Mouse (Mus musculus): Measurements from ENCODE around the gene Zfp111.

DNA sequence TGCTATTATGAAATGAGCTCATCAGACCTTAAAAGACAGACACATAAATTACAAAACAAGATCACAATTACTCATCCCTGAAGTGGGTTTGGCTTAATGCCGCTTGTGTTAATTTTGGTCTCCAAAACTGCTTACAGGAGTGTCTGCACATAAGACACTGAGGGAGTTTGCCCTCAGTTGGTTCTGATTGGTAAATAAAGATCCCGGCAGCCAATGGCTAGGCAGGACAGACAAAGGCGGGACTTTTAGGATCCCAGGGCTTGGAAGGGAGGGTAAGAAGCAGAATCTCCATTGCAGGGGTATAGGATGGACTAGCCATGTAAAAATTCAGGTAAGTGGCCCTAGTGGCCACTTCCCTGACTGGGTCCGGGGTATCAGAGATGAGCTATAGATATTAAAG lies 14.3 kb downstream of the Zfp111 start:
- TF ChIP-seq CTCF (IDR thresholded peaks at IDR 0.05; ENCODE audit: insufficient read depth, low read length) (no peak), POLR2A (IDR thresholded peaks at IDR 0.05; ENCODE audit: borderline replicate concordance, extremely low read depth, low read depth, low read length) (no peak)
